Mouse (Mus musculus) frontal cortex, postnatal 25 days (tissue): ENCODE results near the gene Kif22.
A peak's percentile ranks its signal among the peaks of the same experiment; 100 is the strongest.
"Not testable (repeated sequence)": the region's sequence is repeated elsewhere in the genome, so short reads cannot be mapped to it uniquely, and the experiment has no call there.

Experiments used
- DNase-seq, 2 experiments: peaks; one replicate each; pipeline ENCODE4 v3.0.0; 2022; ENCODE audit warnings: low spot score in 2 of 2

The Kif22 gene

DNA sequence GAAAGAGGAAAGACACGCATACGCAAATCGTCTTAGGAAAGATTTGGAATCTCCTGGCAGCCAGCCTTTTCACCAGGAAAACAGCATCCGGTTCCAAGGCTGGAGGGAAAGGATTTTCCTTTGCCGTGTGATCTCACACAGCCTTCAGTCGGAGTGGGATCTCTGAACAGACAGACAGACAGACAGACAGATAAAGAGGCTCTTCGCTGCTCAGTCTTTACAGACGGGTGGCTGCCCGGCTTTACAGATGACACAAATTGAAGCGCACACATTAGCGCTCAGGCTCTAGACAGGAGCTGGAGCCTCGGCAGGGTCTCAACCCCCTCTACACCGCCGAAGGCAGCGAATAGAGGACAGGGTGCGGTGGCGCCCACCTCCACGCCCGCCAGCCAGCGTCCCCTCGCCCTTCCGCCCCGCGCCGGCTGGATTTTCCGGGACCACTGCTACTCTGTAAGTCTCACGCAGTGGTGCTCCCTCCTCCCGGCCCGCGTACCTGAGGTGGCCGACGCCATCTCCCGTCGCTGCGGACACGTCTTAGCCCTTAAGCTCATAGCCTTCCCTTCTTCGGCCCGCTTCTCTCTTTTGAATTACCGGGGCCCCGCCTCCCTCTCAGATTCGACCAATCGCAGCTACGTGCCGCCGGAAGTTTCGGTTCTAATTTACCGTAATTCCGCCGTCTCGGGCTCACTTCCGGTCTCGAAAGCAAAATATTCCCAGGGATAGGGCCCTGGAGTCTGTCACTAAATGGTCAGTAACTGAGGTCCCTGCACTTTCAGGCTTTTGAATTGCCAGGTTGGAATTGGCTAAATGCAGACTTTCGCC lies at the start of gene Kif22:
TSS of gene Kif22 (minus strand) at position 621 of the 822 bp plus-strand sequence.
- DNase-seq = peak; percentile 80 to 85

DNA sequence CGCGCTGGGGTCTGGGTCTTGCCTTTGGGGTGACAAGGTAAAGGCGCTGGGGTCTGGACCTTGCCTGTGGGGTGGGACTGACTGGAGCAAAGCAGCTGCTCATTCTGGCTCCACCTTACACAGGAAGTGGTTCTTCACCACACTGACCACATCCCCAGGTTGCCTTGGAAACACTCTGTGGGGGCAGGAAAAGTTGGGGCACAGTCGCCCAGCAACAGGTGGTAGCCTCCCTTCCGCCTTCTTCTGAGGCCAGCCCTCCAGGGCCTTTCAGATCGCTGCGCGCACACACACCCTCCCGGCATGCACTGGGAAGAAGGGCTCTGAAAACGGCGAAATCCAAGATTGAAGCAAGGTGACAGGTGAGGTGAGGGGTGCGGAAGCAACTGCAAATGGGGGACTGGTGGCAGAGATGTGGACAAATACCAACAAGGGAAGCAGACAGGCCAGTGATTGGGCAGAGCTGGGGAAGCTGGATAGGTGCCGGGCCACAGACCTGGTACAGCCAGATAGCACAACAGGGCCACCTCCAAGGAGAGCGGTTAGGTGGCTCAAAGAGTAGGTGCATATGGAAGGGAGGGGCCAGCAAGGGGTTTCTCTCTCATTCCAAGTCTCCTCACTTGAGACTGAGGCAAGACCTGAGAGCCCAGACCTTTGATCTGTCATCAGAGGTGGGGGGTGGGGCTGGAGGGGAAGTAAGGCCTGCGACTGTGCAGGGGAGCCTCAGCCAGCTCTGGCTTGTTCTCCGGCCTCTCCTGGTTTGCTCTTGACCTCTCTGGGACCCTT lies 49.0 kb upstream of the Kif22 start, which contains the start of gene AI467606:
TSS of gene AI467606 (plus strand) at position 246 of the 783 bp plus-strand sequence.
- no peak for DNase-seq

DNA sequence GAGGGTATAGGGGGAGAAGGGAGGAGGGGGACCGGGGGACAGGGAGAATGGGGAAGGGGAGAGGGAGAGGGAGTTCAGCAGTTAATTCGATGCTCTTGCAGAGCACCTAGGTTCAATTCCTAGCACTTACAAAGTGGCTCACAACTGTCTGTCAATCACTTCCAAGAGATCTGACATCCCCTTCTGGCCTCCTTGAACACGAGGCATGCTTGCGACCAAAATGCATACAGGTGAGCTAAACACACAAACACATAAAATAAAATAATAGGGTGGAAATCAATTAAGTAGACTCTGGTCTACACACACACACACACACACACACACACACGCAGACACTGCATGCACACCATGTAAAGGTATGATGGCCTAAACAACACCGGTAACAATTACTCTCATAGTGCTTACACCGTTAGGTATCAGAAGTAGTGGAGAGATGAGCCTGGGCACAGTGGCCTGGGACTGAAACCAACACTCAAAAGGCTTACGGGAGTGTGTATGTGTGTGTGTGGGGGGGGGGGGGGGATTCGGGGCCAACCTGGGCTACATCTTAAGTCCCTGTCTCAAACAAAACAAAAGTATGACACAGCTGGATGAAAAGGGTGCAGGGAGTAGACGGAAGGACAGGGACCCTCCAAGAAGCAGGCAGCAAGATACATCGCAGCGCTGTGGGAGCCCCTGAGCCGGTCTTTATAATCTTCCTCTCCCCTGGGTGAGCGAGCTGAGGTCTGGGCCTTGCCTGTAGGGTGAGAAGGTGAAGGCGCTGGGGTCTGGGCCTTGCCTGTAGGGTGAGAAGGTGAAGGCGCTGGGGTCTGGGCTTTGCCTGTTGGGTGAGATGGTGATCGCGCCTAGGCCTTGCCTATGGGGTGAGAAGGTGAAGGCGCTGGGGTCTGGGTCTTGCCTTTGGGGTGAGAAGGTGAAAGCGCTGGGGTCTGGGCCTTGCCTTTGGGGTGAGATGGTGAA lies 48.2 kb upstream of the Kif22 start:
- no peak for DNase-seq

DNA sequence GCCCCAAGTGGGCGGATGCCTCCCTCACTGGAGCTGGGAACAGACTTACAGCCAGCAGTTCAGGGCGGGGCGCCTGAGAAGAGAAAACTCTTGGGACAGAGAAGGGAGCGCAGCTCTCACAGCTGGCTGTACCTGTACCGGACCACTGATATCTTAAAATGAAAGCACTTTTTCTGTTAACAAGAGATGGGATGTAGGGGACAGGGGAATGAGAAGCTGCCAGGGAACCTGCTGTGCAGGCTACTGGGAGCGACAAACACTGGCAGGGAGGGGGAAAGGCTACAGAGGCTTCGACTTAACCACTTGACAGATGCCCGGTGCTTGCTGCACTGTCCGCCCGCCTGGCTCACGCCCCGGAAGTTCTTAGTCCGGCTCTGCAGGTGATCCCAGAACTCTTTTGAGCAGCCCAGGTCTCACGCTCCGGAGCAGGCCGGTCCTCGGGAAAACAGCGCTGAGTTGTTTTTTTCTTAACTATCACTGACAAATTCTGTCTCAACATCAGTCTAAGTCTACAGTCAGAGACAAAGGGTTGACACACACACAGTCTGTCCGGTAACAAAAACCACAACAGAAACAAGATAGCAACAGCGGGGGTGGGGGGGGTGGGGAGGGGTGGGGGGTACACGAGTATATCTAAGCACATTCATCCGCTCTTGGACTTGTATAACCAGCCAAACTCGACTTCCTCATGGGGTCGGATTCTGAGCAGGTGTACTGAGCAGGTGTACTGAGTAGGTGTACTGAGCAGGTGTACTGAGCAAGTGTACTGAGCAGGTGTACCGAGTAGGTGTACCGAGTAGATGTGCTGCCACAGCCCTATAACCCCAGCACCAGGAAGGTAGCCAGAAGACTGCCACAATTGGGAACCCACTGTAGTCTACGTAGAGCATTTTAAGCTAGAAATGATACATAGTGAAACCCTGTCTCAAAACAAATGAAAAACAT lies 46.9 kb upstream of the Kif22 start:
- no peak for DNase-seq

DNA sequence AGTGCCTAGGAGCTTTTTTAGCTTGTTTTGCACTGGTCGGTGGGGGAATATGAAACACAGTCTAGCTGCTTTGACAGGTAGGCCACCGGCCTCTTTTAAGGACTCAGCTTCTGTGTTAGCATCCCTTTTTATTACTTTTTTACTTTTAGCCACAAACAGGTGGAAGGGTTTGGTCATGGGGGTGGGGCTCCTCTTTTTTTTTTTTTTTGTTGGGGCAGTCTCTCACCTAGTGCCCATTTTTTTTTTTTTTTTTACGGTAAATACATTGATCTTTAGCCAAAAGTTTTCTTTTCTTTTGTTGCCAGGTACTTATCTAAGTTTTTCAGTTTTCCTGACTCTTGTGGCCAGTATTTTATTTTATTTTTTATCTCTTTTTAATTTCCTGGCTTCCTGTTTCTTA lies 45.8 kb upstream of the Kif22 start:
- DNase-seq = no peak

DNA sequence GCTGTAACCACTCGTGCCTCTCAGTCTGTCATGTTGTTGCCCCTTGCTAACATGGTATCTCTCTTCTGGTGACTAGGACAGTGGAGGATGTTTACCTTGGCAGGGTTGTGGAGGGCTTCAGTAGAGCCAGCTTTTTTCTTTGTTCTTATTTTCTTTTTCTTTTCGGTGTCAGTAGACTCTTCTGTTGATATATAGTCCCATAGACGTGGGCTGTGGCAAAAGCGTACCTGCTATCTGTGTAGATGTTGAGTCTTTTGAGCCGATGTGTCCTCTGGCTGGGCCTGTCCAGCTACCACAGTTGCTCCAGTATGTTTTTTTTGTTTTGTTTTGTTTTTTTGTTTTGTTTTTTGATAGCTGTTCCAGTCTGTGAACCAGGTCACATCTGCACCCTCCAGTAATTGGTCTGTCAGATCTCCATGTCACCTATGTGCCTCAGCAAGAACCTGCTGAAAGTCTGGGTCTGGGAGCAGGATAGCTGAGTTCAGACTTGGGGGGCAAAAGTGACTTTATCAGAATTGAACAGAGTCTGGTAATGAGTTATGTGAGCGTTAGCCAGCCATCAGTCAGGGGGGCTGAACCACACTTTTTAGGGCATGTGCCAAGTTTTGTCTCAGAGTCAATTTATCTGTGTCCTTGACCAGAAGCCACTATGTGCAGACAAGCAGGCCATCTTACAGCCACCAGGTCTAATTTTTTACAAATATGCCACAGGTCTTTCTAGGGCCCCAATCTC lies 45.2 kb upstream of the Kif22 start, which contains the start of gene Zg16:
TSS of gene Zg16 (minus strand) at position 51 of the 733 bp plus-strand sequence.
- not testable (repeated sequence) for DNase-seq

DNA sequence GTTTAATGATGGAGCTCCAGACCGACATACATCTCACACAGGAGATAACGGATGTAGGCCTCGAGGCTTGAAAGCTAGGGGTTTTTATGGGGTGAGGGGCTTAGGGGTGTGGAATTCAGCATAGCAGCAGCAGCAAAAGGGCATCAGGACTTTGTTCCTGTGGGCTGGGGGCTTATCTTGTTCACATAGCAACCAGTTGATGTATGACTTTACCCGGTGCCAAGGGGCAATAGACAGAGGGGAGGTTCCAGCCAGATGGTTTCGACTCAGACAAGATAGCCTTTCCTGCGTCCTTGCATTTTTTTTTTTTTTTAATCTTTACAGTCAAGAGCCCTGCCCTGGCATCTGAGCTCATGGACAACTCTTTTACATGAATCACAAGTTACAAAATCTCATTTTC lies 43.5 kb upstream of the Kif22 start:
- DNase-seq = not testable (repeated sequence)

DNA sequence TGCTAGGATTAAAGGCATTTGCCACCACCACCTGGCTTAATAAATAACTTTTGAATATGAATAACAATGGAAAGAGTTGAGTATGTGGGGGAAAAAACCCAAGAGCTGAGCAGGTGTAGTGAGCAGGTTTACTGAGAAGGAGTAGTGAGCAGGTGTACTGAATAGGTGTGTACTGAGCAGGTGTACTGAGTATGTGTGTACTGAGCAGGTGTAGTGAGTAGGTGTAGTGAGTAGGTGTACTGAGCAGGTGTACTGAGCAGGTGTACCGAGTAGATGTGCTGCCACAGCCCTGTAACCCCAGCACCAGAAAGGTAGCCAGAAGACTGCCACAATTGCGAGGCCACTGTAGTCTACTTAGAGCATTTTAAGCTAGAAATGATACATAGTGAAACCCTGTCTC lies 42.5 kb upstream of the Kif22 start:
- DNase-seq = no peak

DNA sequence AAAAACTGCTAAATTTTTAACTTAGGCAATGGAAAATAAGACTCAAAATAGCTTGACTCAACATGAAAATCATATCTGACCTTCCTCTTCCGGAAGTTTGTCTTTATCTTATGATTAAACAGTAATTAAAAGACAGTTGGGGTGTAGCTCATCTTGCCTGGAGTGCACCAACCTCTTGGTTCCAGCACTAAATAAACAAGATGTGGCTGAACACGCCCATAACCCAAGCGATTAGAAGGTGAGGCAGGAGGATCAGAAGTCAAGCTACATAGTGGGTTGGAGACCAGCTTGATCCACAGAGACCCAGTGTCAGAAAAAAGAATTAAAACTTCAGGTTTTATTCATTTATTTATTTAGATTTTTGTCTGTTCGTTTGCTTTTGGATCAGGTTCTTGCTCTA lies 41.4 kb upstream of the Kif22 start:
- DNase-seq = no peak

DNA sequence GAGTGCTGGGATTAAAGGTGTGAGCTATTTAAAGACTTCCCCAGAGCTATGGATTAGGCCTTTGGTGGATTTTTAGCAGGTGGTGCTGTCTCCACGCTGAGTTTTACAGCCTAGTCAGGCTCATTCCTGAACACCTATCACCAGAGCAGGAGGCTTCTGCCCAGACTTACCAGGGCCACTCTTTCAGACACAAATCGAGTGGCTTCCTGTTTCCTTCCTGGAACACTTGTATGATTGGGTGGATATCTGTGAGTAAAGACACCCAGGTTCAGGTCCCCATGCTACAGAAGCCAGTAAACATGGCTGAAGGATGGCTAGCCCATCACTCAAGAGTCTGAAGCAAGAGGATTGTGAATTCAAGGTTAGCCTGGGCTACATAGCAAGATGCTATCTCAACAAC lies 40.7 kb upstream of the Kif22 start:
- DNase-seq = no peak

DNA sequence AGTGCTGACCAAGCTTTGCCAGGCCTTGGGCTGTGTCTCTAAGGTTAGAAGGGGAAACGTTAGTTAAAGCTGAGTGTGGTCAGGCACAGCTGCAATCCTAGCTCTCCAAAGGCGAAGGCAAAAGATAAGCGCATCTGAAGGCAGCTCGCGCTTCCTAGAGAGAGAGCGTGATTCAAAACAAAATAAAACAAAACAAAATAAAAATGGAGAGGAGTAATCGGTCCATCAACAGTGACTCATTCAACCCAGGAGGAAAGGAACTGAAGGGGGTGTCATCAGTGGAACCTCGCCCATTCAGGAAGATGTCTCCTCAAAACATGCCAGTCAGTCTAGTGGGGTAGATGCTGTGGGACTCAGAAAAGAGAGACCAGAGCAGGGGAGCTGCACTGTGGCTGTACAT lies 40.0 kb upstream of the Kif22 start:
- no peak for DNase-seq

DNA sequence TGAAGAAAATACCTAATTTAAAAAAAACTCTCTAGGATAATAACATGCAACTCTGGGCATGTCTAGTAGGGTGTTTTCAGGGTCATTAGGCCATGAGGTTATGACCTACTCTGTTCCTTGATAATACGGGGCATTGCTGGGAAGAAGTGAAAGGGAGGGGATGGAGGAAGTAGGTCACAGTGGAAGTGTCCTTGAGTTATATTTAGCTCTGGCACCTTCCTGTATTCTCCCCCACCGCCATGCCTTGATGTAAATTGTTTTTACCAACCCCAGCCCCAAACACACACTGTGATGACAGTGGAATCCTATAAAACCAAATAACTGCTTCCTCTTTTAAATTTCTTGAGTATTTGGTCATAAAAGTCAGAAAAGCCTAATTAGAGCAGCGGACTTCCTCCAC lies 37.8 kb upstream of the Kif22 start:
- no peak for DNase-seq

DNA sequence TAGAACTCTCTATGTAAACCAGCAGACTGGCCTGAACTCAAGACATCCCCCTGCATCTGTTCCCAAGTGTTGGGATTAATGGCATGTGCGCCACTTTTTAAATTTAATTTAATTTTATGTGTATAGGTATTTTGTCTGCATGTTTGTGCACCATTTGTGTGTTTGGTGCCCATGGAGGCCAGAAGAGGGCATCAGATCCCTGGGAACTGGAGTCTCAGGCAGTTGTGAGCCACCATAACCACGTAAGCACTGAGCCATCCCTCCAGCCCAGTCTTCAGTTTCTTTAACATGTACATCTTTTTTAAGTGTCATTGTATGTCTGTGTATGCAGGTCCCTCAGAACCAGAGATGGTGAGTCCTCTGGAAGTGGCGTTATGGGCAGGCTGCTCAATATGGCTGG lies 35.4 kb upstream of the Kif22 start:
- no peak for DNase-seq

DNA sequence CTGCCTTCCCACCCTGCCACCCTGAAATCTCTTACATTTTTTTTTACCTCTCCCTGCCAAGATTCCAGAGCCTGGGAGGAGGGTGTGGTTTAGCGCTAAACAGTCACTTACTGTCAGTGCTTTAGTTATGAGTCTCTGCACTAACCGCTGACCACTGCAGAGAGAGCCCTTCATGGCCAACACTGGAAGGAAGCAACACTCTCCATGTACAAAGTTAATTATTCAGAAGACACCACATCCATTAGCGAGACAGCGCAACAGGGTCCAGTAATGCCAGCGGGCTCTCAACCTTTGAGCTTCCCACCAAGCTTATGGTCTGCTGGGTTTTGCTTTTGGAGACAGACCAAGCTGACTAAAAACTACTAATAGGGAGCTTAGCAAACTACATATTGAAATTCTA lies 33.9 kb upstream of the Kif22 start:
- DNase-seq = no peak

DNA sequence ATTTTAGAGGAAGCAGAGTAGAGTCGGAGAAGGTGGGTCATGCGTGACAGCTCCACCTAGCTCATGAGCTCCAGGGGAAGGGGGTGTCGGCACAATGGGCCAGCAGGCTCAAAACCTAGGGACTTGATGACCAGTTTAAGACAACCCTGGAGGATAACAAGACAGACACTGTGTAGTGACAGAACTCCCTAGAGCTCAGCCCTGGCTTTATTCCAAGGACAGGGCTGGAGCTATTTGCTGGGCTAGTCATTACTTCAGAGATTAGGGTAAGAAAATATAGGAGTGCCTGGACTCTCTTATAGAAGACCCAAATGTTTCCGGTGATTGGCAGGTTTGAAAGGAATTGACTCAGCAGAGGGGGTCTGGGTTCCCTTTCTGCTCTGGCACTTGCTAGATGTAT lies 30.9 kb upstream of the Kif22 start:
- no peak for DNase-seq

DNA sequence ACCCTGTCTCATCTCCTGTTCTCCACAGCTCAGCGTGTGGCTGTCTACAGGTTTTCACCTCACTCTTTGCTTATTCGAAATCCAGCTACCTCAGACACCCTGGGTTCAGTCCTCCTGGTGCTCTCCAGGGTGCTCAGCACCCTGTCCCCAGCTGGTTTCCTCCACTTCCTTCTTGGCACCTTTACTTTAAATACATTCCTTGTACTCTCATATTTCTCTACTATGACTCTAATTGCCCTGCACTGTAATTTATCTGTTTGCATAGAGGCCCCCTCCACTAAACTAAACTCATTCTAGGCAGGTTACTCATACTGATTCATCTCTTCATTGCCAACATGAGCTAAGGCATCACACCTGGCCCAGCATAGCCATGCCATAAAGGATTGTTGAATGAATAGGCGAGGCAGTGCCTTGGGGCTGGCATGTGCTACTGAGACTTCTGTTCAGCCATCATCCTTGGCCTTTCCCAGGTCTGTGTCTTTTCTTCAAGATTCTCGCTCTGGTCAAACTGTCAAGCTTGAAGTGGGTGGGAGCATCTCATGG lies 28.7 kb upstream of the Kif22 start:
- DNase-seq = no peak

DNA sequence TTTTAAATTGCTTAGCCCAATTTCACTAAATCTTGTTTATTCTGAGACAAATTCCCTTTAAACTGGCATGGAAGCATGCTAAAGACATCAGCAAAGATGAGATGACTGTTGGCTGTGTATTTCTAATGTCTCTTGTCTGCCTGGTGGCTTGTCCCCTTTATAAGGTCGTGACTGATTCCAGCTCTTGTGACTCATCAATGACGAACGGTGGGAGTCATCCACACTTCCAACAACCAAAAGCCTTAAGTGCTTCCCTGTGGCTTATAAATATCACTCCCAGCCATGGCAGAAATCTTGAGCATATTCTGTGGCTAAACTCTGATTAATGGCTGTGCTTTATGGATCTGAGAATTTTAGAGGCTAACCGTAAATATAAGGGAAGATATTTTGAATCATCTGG lies 24.0 kb upstream of the Kif22 start:
- DNase-seq = no peak

DNA sequence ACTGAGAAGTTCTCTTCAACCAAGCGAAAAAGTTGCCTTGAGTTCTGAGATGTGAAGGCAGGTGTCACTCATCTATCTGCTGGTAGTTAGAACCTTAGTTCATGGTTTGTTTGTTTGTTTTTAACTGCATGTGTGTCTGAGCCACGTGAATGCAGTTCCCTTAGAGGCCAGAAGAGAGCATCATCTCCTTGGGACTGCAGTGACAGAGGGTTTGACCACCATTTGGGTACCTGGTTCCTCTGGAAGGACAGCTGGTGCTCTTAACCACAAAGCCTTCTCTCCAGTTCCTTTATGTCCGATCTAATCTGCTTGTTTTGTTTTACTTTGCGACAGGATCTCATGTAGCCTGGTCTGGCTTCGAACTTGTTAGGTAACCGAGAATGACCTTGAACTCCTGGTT lies 23.3 kb upstream of the Kif22 start:
- DNase-seq = no peak

DNA sequence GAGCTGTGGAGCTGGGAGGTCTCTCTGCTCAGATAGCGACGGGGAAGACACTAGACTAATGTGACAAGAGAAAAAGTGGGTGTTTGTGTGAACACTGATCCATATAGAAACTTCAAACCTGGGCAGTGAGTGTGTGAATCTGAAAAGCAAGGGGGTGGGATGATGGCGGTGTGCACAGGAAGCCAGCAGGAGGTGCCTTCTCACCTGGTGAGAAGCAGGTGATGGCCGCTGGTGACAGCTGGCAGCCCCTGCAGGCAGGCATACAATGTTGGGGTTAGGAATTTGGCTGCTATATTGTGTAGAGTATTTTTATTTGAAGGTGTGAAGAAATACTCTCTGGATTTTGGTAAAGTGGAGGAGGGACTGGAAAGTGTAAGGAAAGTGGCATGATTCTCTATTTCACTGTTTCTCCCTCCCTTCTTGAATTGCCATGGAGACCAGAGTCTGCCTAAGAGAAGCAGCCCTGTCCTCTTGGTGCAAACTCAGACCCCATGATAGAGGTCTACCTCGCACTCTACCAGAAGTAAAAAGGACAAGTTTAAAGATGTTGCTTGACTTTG lies 12.8 kb upstream of the Kif22 start:
- no peak for DNase-seq
